Mouse (Mus musculus): ENCODE data around the gene Slc45a2. TPM values are rescaled to one million over a fixed set of nuclear protein-coding genes. Genes with fewer than 3 reads are reported as not detected.

Slc45a2 gene
- total and polyA plus RNA-seq, 3 experiments, result not detected

- in situ Hi-C loops (cut with MboI; ENCODE audit: low pct_ligation_motif_present, low pct_unique_long_range_greater_than_20kb, low sequenced_read_pairs) (no loop called here), dilution Hi-C loops (cut with MboI; ENCODE audit: extremely low pct_ligation_motif_present, extremely low pct_unique_long_range_greater_than_20kb, low sequenced_read_pairs) (no loop called here)
- no peak overlapping the region for H3K4me3 ChIP-seq (replicated peaks in 1 of 3; ENCODE audit: low read depth in 2 of 3, low read length in 2 of 3, poor library complexity in 1 of 3)
- no peaks in the 10 kb centered on the region for H3K9me3 ChIP-seq (replicated peaks; ENCODE audit: low read length)
- H3K27me3 ChIP-seq (replicated peaks), result no peaks in the 10 kb centered on the region
- no peaks in the 10 kb centered on the region for H3K79me2 ChIP-seq (replicated peaks; ENCODE audit: control insufficient read depth, extremely low read depth, insufficient read depth, poor library complexity, severe bottlenecking)
- H3K4me2 ChIP-seq (ENCODE audit: insufficient read depth, low read depth, poor library complexity, severe bottlenecking), result no peak overlapping the region
- H3K36me3 ChIP-seq (replicated peaks in 1 of 2; ENCODE audit: control insufficient read depth in 1 of 2, insufficient read depth in 1 of 2, low read length in 1 of 2), result no peaks in the 10 kb centered on the region
- DNase-seq (ENCODE audit: extremely low read depth), result no peak
- no peak overlapping the region for H3K27ac ChIP-seq (ENCODE audit: insufficient read depth, low read depth)
- H3K4me1 ChIP-seq (ENCODE audit: control insufficient read depth in 1 of 2, insufficient read depth in 2 of 2), result no peaks in the 10 kb centered on the region
- no peak for TF ChIP-seq MEF2A (IDR thresholded peaks at IDR 0.05; ENCODE audit: borderline replicate concordance, low read depth, low read length)
- TF ChIP-seq ELF1 (IDR thresholded peaks at IDR 0.05; ENCODE audit: low read depth, low read length), result no peak
- no peak for TF ChIP-seq ZC3H11A (IDR thresholded peaks at IDR 0.05; ENCODE audit: low read depth, low read length)
- no peak for TF ChIP-seq TCF12 (IDR thresholded peaks at IDR 0.05; ENCODE audit: low read depth, low read length)
- TF ChIP-seq PAX5 (IDR thresholded peaks at IDR 0.05; ENCODE audit: low read length), result no peak
- no peak for TF ChIP-seq TBP (conservative IDR thresholded peaks at IDR 0.05; ENCODE audit: low read depth, low read length)
- no peak for TF ChIP-seq MAFK (IDR thresholded peaks at IDR 0.05; ENCODE audit: insufficient replicate concordance, low read length)
- H3K9ac ChIP-seq (ENCODE audit: insufficient read depth, low read depth), result no peak overlapping the region
These were observed 40.3 kb upstream of the Slc45a2 start for GRCm38 (mm10) chr15:10960267-10960666.

DNA sequence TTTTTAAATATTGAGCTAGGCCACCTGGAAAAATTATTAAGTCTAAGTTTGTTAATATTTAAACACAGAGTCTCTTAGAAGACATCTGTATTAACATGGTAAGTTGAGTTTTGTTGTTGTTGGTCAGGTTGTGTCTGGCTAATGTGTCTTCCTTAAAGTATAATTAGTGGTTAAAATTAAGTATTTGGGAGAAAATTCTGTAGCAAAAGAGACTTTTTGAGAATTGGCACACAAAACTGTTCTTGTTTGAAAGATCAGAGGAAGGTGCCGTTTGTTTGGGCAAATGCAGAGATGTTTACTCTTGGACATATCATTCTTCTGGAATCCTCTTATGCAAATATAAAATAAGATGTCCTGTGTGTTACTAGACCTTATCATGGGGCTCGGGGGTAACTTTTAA, 37.9 kb upstream of the Slc45a2 start:
- H3K79me2 ChIP-seq (replicated peaks; ENCODE audit: control insufficient read depth, extremely low read depth, insufficient read depth, poor library complexity, severe bottlenecking), result no peaks in the 10 kb centered on the region
- dilution Hi-C loops (cut with MboI; ENCODE audit: extremely low pct_ligation_motif_present, extremely low pct_unique_long_range_greater_than_20kb, low sequenced_read_pairs), result no loop called here

GRCm38 (mm10) chr15:10969439-10969838, 31.1 kb upstream of the Slc45a2 start:
- Histone ChIP-seq H3K79me2 (replicated peaks; ENCODE audit: control insufficient read depth, extremely low read depth, insufficient read depth, poor library complexity, severe bottlenecking) (no peaks in the 10 kb centered on the region), H3K27me3 (replicated peaks) (no peaks in the 10 kb centered on the region), H3K27ac (ENCODE audit: insufficient read depth, low read depth) (no peak overlapping the region), H3K36me3 (replicated peaks in 1 of 2; ENCODE audit: control insufficient read depth in 1 of 2, insufficient read depth in 1 of 2, low read length in 1 of 2) (no peaks in the 10 kb centered on the region), H3K9ac (ENCODE audit: insufficient read depth, low read depth) (no peak overlapping the region; the same call in 1 of the 2 replicates), H3K9me3 (replicated peaks; ENCODE audit: low read length) (no peaks in the 10 kb centered on the region), H3K4me1 (ENCODE audit: control insufficient read depth in 1 of 2, insufficient read depth in 2 of 2) (peaks cover 0 to 12% of the 10 kb centered on the region in 2 experiments; a peak in 2 of 4 replicates), H3K4me3 (replicated peaks in 1 of 3; ENCODE audit: low read depth in 2 of 3, low read length in 2 of 3, poor library complexity in 1 of 3) (no peak overlapping the region), H3K4me2 (ENCODE audit: insufficient read depth, low read depth, poor library complexity, severe bottlenecking) (no peak overlapping the region)
- dilution Hi-C loops (cut with MboI; ENCODE audit: extremely low pct_ligation_motif_present, extremely low pct_unique_long_range_greater_than_20kb, low sequenced_read_pairs), result no loop called here
- DNase-seq (ENCODE audit: extremely low read depth), result no peak
- no peak for TF ChIP-seq MAX (IDR thresholded peaks at IDR 0.05; ENCODE audit: low read length)
- in situ Hi-C loops (cut with MboI; ENCODE audit: low pct_ligation_motif_present, low pct_unique_long_range_greater_than_20kb, low sequenced_read_pairs), result no loop called here

More for the DNA sequence above, 37.9 kb upstream of the Slc45a2 start:
- Histone ChIP-seq H3K4me3 (replicated peaks in 1 of 3; ENCODE audit: low read depth in 2 of 3, low read length in 2 of 3, poor library complexity in 1 of 3) (no peak overlapping the region), H3K27ac (ENCODE audit: insufficient read depth, low read depth) (no peak overlapping the region), H3K4me1 (ENCODE audit: control insufficient read depth in 1 of 2, insufficient read depth in 2 of 2) (no peaks in the 10 kb centered on the region), H3K27me3 (replicated peaks) (no peaks in the 10 kb centered on the region), H3K9ac (ENCODE audit: insufficient read depth, low read depth) (no peak overlapping the region), H3K4me2 (ENCODE audit: insufficient read depth, low read depth, poor library complexity, severe bottlenecking) (no peak overlapping the region), H3K36me3 (replicated peaks in 1 of 2; ENCODE audit: control insufficient read depth in 1 of 2, insufficient read depth in 1 of 2, low read length in 1 of 2) (no peaks in the 10 kb centered on the region), H3K9me3 (replicated peaks; ENCODE audit: low read length) (no peaks in the 10 kb centered on the region)
- no peak for DNase-seq (ENCODE audit: extremely low read depth)
- TF ChIP-seq BHLHE40 (IDR thresholded peaks at IDR 0.05; ENCODE audit: low read depth, low read length), result no peak
- no peak for TF ChIP-seq UBTF (IDR thresholded peaks at IDR 0.05; ENCODE audit: low read depth, low read length)
- no peak for TF ChIP-seq USF2 (conservative IDR thresholded peaks at IDR 0.05; ENCODE audit: low read depth, low read length)
- no peak for TF ChIP-seq MAZ (IDR thresholded peaks at IDR 0.05; ENCODE audit: low read depth, low read length)
- TF ChIP-seq TCF12 (IDR thresholded peaks at IDR 0.05; ENCODE audit: low read depth, low read length), result no peak
- TF ChIP-seq RCOR1 (conservative IDR thresholded peaks at IDR 0.05; ENCODE audit: low read depth, low read length), result no peak
- no peak for TF ChIP-seq JUN (IDR thresholded peaks at IDR 0.05; ENCODE audit: insufficient read depth, low read depth, low read length)
- TF ChIP-seq CTCF (conservative IDR thresholded peaks at IDR 0.05 in 1 of 2, IDR thresholded peaks at IDR 0.05 in 1 of 2; ENCODE audit: low read depth in 2 of 2, low read length in 2 of 2), result no peak
- TF ChIP-seq KAT2A (IDR thresholded peaks at IDR 0.05; ENCODE audit: insufficient replicate concordance, low read length), result no peak
- TF ChIP-seq SIN3A (IDR thresholded peaks at IDR 0.05; ENCODE audit: low read length), result no peak
- no peak for TF ChIP-seq USF1 (IDR thresholded peaks at IDR 0.05; ENCODE audit: low read depth, low read length)
- TF ChIP-seq GABPA (IDR thresholded peaks at IDR 0.05; ENCODE audit: insufficient replicate concordance, low read depth, low read length), result no peak
- TF ChIP-seq POLR2AphosphoS2 (IDR thresholded peaks at IDR 0.05; ENCODE audit: low read depth, low read length), result no peak
- no peak for TF ChIP-seq ETS1 (conservative IDR thresholded peaks at IDR 0.05; ENCODE audit: low read depth, low read length)
- no peak for TF ChIP-seq CHD2 (IDR thresholded peaks at IDR 0.05; ENCODE audit: low read length)
- no peak for TF ChIP-seq ZMIZ1 (IDR thresholded peaks at IDR 0.05; ENCODE audit: low read depth, low read length)
- in situ Hi-C loops (cut with MboI; ENCODE audit: low pct_ligation_motif_present, low pct_unique_long_range_greater_than_20kb, low sequenced_read_pairs), result no loop called here

Data from CH12.LX (cell line).